Mouse (Mus musculus) common myeloid progenitor, adult 5-6 weeks (primary cell): ENCODE results near the gene Gabbr2. TPM values are rescaled to one million over a fixed set of nuclear protein-coding genes. Genes with fewer than 3 reads are reported as not detected.

Source experiments
- ATAC-seq: replicated peaks from 2 replicates; pipeline ENCODE4 v1.8.0; 2016; ENCODE audit warnings: low read depth, mild to moderate bottlenecking, moderate TSS enrichment, inconsistent platforms; ENCODE audit not compliant: poor library complexity, severe bottlenecking
- total RNA-seq: library from RNA; stranded (forward); fragments of 200-1000, 187-1606 nt; gene quantifications from 2 replicates; pipeline ENCODE4 v1.2.3, GENCODE M21; 2017

The Gabbr2 gene
- total RNA-seq, 1 experiment from 2014 or later = 0.05 TPM

GRCm38 (mm10) chr4:46872750-46873149 is 118.9 kb downstream of the Gabbr2 start:
- no peak for ATAC-seq

GRCm38 (mm10) chr4:46870157-46870556 is 121.5 kb downstream of the Gabbr2 start:
- no peak for ATAC-seq

GRCm38 (mm10) chr4:46869380-46869779 is 122.3 kb downstream of the Gabbr2 start:
- ATAC-seq = no peak

- no peak for ATAC-seq
Measured at GRCm38 (mm10) chr4:46868921-46869320, 122.8 kb downstream of the Gabbr2 start.

- ATAC-seq = peak; percentile 81
Measured at GRCm38 (mm10) chr4:46868181-46868580, 123.5 kb downstream of the Gabbr2 start.

- ATAC-seq = peak; percentile 30
Measured at GRCm38 (mm10) chr4:46867779-46868178, 123.9 kb downstream of the Gabbr2 start.

- ATAC-seq = no peak
Measured at GRCm38 (mm10) chr4:46866070-46866469, 125.6 kb downstream of the Gabbr2 start.

- no peak for ATAC-seq
Measured at GRCm38 (mm10) chr4:46863721-46864120, 128.0 kb downstream of the Gabbr2 start.

GRCm38 (mm10) chr4:46862677-46863076 is 129.0 kb downstream of the Gabbr2 start:
- peak; percentile 51; the same call in 1 of the 2 replicates for ATAC-seq

GRCm38 (mm10) chr4:46860586-46860985 is 131.1 kb downstream of the Gabbr2 start:
- no peak for ATAC-seq

- ATAC-seq = peak; percentile 35; the same call in 1 of the 2 replicates
Measured at GRCm38 (mm10) chr4:46858899-46859298, 132.8 kb downstream of the Gabbr2 start.

- no peak for ATAC-seq
Measured at GRCm38 (mm10) chr4:46856145-46856544, 135.5 kb downstream of the Gabbr2 start.

GRCm38 (mm10) chr4:46854686-46855385 is 136.8 kb downstream of the Gabbr2 start:
- no peak for ATAC-seq

GRCm38 (mm10) chr4:46853852-46854460 is 137.7 kb downstream of the Gabbr2 start:
- peak; percentile 85 for ATAC-seq

GRCm38 (mm10) chr4:46847745-46848144 is 143.9 kb downstream of the Gabbr2 start:
- no peak for ATAC-seq

GRCm38 (mm10) chr4:46846396-46846795 is 145.3 kb downstream of the Gabbr2 start:
- ATAC-seq = no peak

GRCm38 (mm10) chr4:46844982-46845643 is 146.6 kb downstream of the Gabbr2 start:
- ATAC-seq = no peak

GRCm38 (mm10) chr4:46844567-46844966 is 147.1 kb downstream of the Gabbr2 start:
- no peak for ATAC-seq

- ATAC-seq = no peak
Measured at GRCm38 (mm10) chr4:46842596-46842995, 149.1 kb downstream of the Gabbr2 start.

- no peak for ATAC-seq
Measured at GRCm38 (mm10) chr4:46840146-46840545, 151.5 kb downstream of the Gabbr2 start.

- no peak for ATAC-seq
Measured at GRCm38 (mm10) chr4:46837362-46837761, 154.3 kb downstream of the Gabbr2 start.
